Mouse (Mus musculus) G1E (cell line): ENCODE results near the gene Adamts7. TPM values are rescaled to one million over a fixed set of nuclear protein-coding genes. Genes with fewer than 3 reads are reported as not detected.

ENCODE experiments used
- ATAC-seq: 2 replicates; pipeline ENCODE4 v1.8.0; 2016; ENCODE audit warnings: mild to moderate bottlenecking; ENCODE audit not compliant: insufficient number of reproducible peaks, poor library complexity, low FRiP score, severe bottlenecking; ENCODE audit errors: extremely low read depth
- DNase-seq: peaks from one replicate; pipeline ENCODE4 v3.0.0; 2012; ENCODE audit warnings: low spot score
- H3K27me3 ChIP-seq: 2 replicates; pipeline ENCODE4 v1.6.1; 2012; ENCODE audit warnings: mild to moderate bottlenecking, low read length, inconsistent platforms; ENCODE audit not compliant: insufficient read depth
- H3K36me3 ChIP-seq: replicated peaks from 2 replicates; pipeline ENCODE3; 2012; ENCODE audit warnings: mild to moderate bottlenecking, inconsistent platforms
- H3K4me1 ChIP-seq: 2 replicates; pipeline ENCODE4 v1.6.1; 2012; ENCODE audit warnings: low read depth, low read length, inconsistent platforms, mixed read lengths; ENCODE audit not compliant: insufficient read depth
- H3K4me3 ChIP-seq: 2 replicates; pipeline ENCODE4 v1.5.1; 2012; ENCODE audit warnings: low read depth, mild to moderate bottlenecking, inconsistent platforms, low read length, moderate library complexity, mixed read lengths
- H3K9me3 ChIP-seq: replicated peaks from 2 replicates; pipeline ENCODE4 v1.6.1; 2012; ENCODE audit warnings: inconsistent platforms
- CTCF ChIP-seq: IDR thresholded peaks from 2 replicates; pipeline ENCODE4 v1.5.1; 2012; ENCODE audit warnings: low read depth, low read length, inconsistent platforms, mixed read lengths
- GATA1 ChIP-seq: IDR thresholded peaks from 2 replicates; pipeline ENCODE4 v1.6.1; 2012; ENCODE audit warnings: borderline replicate concordance, low read length, inconsistent platforms, mixed read lengths
- GATA2 ChIP-seq: IDR thresholded peaks from 2 replicates; pipeline ENCODE4 v1.6.1; 2012; ENCODE audit warnings: low read depth, low read length, inconsistent platforms, borderline replicate concordance
- POLR2AphosphoS5 ChIP-seq: IDR thresholded peaks from 2 replicates; pipeline ENCODE4 v1.6.1; 2012; ENCODE audit warnings: low read depth, low read length, inconsistent platforms; ENCODE audit not compliant: insufficient replicate concordance
- TAL1 ChIP-seq: conservative IDR thresholded peaks from 2 replicates; pipeline ENCODE4 v1.6.1; 2012; ENCODE audit warnings: low read depth, low read length, inconsistent platforms, mixed read lengths
- polyA plus RNA-seq: library from polyadenylated mRNA; stranded (reverse); fragments of >175 nt; gene quantifications from 2 replicates; pipeline ENCODE4 v1.2.3, GENCODE M21; 2012
- total RNA-seq, 2 experiments: library from RNA; stranded (forward) in 1 of 2; stranded (reverse) in 1 of 2; fragments of 200-1000 nt in 1 of 2; fragments of >200 nt in 1 of 2; fragmentation: Nextera tagmentation in 1 of 2; gene quantifications; 2 replicates each; pipeline ENCODE4 v1.2.3; 2014 to 2017

Gene Adamts7
- total RNA-seq (2014; fragmentation: Nextera tagmentation) (not detected in 2 replicates), total RNA-seq (2017) (0.17 TPM in 1 of 2 replicates, not detected in the other), polyA plus RNA-seq (not detected in 2 replicates)

- Histone ChIP-seq H3K27me3 (peaks cover 3% of the 10 kb centered on the region; the same call in 1 of the 2 replicates), H3K36me3 (no peaks in the 10 kb centered on the region), H3K4me3 (peak within 1 kb of the TSS; percentile 13; the same call in 1 of the 2 replicates), H3K9me3 (peaks cover 8% of the 10 kb centered on the region), H3K4me1 (no peaks in the 10 kb centered on the region)
- TF ChIP-seq CTCF (no peak), POLR2AphosphoS5 (no peak), GATA2 (no peak), GATA1 (no peak), TAL1 (no peak)
- DNase-seq (no peak), ATAC-seq (no peak)
Observed at GRCm38 (mm10) chr9:90162926-90163748, at the start of gene Adamts7. Gene Adamts7 (plus strand): TSS chr9:90163069.

- Histone ChIP-seq H3K36me3 (peaks cover 10% of the 10 kb centered on the region), H3K9me3 (no peaks in the 10 kb centered on the region), H3K4me3 (peak overlapping the region; percentile 89), H3K27me3 (no peaks in the 10 kb centered on the region), H3K4me1 (peaks cover 31% of the 10 kb centered on the region)
- DNase-seq (no peak), ATAC-seq (no peak)
- TF ChIP-seq CTCF (no peak), GATA2 (no peak), POLR2AphosphoS5 (no peak), GATA1 (no peak), TAL1 (no peak)
Observed at GRCm38 (mm10) chr9:90113151-90113550, 49.7 kb upstream of the Adamts7 start.

- Histone ChIP-seq H3K36me3 (peaks cover 6% of the 10 kb centered on the region), H3K4me1 (peaks cover 27% of the 10 kb centered on the region), H3K4me3 (peak overlapping the region; percentile 89), H3K9me3 (no peaks in the 10 kb centered on the region), H3K27me3 (no peaks in the 10 kb centered on the region)
- DNase-seq = peak; percentile 67
- ATAC-seq = peak; percentile 46
- TF ChIP-seq CTCF = peak; percentile 5; the same call in 1 of the 2 replicates
- no peak for TF ChIP-seq TAL1
Observed at GRCm38 (mm10) chr9:90113651-90114566, 49.0 kb upstream of the Adamts7 start.

GRCm38 (mm10) chr9:90114567-90115307, 48.1 kb upstream of the Adamts7 start, which contains the start of gene Morf4l1:
Gene Morf4l1 (minus strand): TSS chr9:90114774.
- no peaks in the 10 kb centered on the region for H3K27me3 ChIP-seq
- DNase-seq (peak; percentile 82), ATAC-seq (peak; percentile 86)
- no peak for TF ChIP-seq TAL1
- TF ChIP-seq GATA1 = no peak
- TF ChIP-seq GATA2 = no peak
- TF ChIP-seq CTCF = no peak
- no peak for TF ChIP-seq POLR2AphosphoS5
- H3K9me3 ChIP-seq = no peaks in the 10 kb centered on the region
- peaks cover 23% of the 10 kb centered on the region for H3K4me1 ChIP-seq
- peak within 1 kb of the TSS; percentile 89 for H3K4me3 ChIP-seq
- H3K36me3 ChIP-seq = no peaks in the 10 kb centered on the region

GRCm38 (mm10) chr9:90115308-90115700, 47.6 kb upstream of the Adamts7 start:
- no peak for DNase-seq
- peak overlapping the region; percentile 89; the same call in 1 of the 2 replicates for H3K4me3 ChIP-seq
- ATAC-seq = no peak
- no peaks in the 10 kb centered on the region for H3K9me3 ChIP-seq
- TF ChIP-seq GATA2 (no peak), POLR2AphosphoS5 (no peak), TAL1 (no peak), GATA1 (no peak), CTCF (no peak)
- no peaks in the 10 kb centered on the region for H3K36me3 ChIP-seq
- peaks cover 19% of the 10 kb centered on the region for H3K4me1 ChIP-seq
- no peaks in the 10 kb centered on the region for H3K27me3 ChIP-seq

- peaks cover 7% of the 10 kb centered on the region; the same call in 1 of the 2 replicates for H3K4me1 ChIP-seq
- TF ChIP-seq CTCF = no peak
- no peak for TF ChIP-seq POLR2AphosphoS5
- no peak for TF ChIP-seq GATA2
- TF ChIP-seq GATA1 = no peak
- no peak for TF ChIP-seq TAL1
- no peak for ATAC-seq
- H3K27me3 ChIP-seq = peaks cover 5% of the 10 kb centered on the region; the same call in 1 of the 2 replicates
- H3K9me3 ChIP-seq = no peaks in the 10 kb centered on the region
- no peaks in the 10 kb centered on the region for H3K36me3 ChIP-seq
- no peak for DNase-seq
- no peak overlapping the region for H3K4me3 ChIP-seq
Observed at GRCm38 (mm10) chr9:90117234-90117633, 45.6 kb upstream of the Adamts7 start.
